Mouse (Mus musculus) brain, embryonic 14.5 days (tissue): ENCODE results near the gene Zfp606.

Experiments
- CTCF ChIP-seq: fragments of 200-500 bp; IDR thresholded peaks from 2 replicates; pipeline ENCODE4 v1.5.1; 2012; ENCODE audit warnings: inconsistent platforms, mild to moderate bottlenecking, moderate library complexity, borderline replicate concordance; ENCODE audit not compliant: insufficient read depth, insufficient read length; ENCODE audit errors: extremely low read depth
- POLR2A ChIP-seq: fragments of 200-500 bp; IDR thresholded peaks from 2 replicates; pipeline ENCODE4 v1.6.1; 2012; ENCODE audit warnings: mild to moderate bottlenecking, inconsistent platforms, borderline replicate concordance; ENCODE audit not compliant: poor library complexity, insufficient read depth, insufficient read length, severe bottlenecking; ENCODE audit errors: extremely low read depth

DNA sequence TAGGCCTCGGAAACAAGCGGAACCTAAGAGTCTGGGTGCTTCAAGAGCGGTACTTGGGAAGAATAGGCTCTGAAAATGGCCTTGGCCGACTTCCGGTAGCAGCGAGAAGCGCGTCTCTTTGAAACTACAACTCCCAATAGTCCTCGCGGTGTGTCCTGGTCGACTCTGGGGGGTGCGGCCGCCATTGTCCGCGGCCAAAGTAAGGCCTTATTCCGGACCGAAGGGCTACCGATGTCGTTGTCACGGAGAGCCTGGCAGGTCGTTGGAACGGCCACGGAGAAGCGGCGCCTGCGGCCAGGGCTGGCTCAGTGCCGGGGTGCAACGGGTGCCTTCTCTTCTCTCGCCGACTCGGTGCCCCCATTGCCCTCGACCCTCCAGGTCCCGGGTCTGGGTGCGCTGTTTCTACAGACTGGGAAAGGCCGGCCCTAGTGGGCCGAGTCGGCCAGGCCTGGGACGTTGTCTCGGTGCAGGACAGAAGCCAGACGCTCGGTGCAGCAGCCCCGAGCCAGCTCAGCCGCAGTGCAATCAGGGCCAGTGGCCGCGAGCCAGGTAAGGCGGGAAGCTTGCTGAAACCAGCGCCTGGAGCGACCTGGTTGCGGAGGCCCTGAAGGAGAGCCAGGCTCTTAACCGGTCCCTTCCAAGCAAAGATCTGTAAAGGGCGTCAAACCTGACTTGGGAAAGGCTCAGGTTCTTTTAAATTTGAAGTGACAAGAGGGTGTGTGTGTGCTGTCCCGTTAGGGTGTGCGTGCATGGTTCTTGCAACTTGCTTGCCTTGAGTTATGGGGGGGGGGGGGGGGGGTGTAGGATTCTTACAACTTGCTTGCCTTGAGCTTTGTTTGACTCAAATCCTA lies at the start of gene Zfp606:
- TF ChIP-seq CTCF = peak; percentile 31; the same call in 1 of the 2 replicates
- peak; percentile 46; the same call in 1 of the 2 replicates for TF ChIP-seq POLR2A
